Comparison of ENCODE assay signal across 2 mouse cellular contexts in the genomic region with DNA sequence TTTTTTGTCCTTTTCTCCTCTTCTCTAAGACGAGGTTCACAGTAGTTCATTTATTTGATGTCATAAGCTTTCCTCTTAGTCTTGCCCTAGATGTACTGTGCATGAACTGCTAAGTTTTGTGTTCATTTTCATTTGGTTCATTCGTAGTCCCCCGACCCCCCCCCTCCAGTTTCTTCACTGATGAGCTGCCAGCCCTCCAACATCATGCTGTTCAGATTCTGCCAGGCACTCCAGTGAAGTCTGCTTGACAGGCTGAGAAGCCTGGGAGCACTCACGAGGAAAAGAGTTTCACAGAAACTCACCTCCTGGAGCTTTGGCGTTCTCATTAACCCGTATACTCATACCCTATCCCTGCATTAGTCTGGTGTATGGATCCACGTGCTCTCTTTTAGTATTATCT. TPM values are rescaled to one million over a fixed set of nuclear protein-coding genes. Genes with fewer than 3 reads are reported as not detected.
"Had no signal": no experiment of that assay in that cellular context is flagged by ENCODE, and none has a peak within 500 bp of the region (broad histone marks: within the 10 kb centered on the region; RNA-seq: fewer than 3 reads in every experiment).

No protein-coding gene starts in this region.

RNA-seq across cellular contexts. Expression of a gene that starts 42.5 kb away (rescaled TPM):
- total RNA-seq: granulocyte monocyte progenitor cell, adult 5-6 weeks had no signal
- polyA plus RNA-seq: inflammation-experienced regulatory T-cells, adult 6 months had no signal
